Comparison of ENCODE assay signal across 8 mouse cellular contexts in the genomic region with DNA sequence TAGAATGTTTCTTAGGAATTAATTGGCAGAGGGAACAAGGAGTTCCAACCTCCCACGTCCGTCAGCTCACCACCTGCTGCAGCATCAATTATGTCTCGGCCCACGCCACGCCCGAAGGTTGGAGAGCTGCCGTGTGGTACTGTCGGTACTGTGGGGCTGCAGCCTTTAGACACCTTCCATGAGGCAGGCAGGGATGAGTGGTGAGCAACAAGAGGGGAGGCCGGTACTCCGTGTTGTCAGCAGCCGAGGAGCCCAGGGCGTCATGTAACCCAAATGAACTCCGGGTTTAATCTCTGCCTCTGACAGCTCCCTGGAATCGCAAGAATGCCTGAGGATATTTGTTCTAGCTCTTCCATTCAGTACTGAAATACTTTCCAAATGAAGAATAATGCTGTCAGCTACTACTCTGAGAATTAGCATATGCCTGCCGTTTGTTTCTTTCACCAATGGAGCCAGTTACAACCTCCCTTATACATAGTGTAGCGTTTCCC.
A peak's percentile ranks its signal among the peaks of the same experiment; 100 is the strongest.
DNase-seq lines count a peak whose midpoint lies in the region; ATAC-seq and TF ChIP-seq lines count a peak whose summit lies in the region.
"Had no signal": no experiment of that assay in that cellular context is flagged by ENCODE, and none has a peak within 500 bp of the region (broad histone marks: within the 10 kb centered on the region; RNA-seq: fewer than 3 reads in every experiment).

No protein-coding gene starts in this region.

- H3K27ac ChIP-seq in lung, postnatal 0 days (ENCODE audit: low read length), result no peak overlapping the region
- H3K27ac ChIP-seq in heart, embryonic 16.5 days (ENCODE audit: low read length), result no peak overlapping the region
- no peak overlapping the region for H3K27ac ChIP-seq in stomach, embryonic 14.5 days (ENCODE audit: low read length)
- no peak overlapping the region for H3K27ac ChIP-seq in intestine, postnatal 0 days (ENCODE audit: low read depth, low read length)
- H3K27ac ChIP-seq: limb, embryonic 12.5 days had no signal

- H3K4me3 ChIP-seq in lung, postnatal 0 days (ENCODE audit: low read depth, low read length), result no peak overlapping the region
- H3K4me3 ChIP-seq in lung, adult 2 months (replicated peaks; ENCODE audit: extremely low read depth, low read depth, low read length), result no peak overlapping the region
- no peak overlapping the region for H3K4me3 ChIP-seq in heart, embryonic 16.5 days (ENCODE audit: low read length)
- H3K4me3 ChIP-seq in stomach, embryonic 14.5 days (ENCODE audit: low read depth, low read length), result no peak overlapping the region
- no peak overlapping the region for H3K4me3 ChIP-seq in intestine, postnatal 0 days (ENCODE audit: low read depth, low read length)
- H3K4me3 ChIP-seq: limb, embryonic 12.5 days had no signal

- no peak overlapping the region for H3K4me2 ChIP-seq in lung, postnatal 0 days (replicated peaks; ENCODE audit: low read depth, low read length)
- peak overlapping the region; percentile 20; the same call in 1 of the 2 replicates for H3K4me2 ChIP-seq in heart, embryonic 16.5 days (ENCODE audit: low read depth, low read length)
- no peak overlapping the region for H3K4me2 ChIP-seq in stomach, embryonic 14.5 days (replicated peaks; ENCODE audit: low read depth, low read length)
- H3K4me2 ChIP-seq in intestine, postnatal 0 days (replicated peaks; ENCODE audit: low read depth), result no peak overlapping the region
- H3K4me2 ChIP-seq: limb, embryonic 12.5 days had no signal

- TF ChIP-seq EP300 in lung, postnatal 0 days (IDR thresholded peaks at IDR 0.05), result no peak

- H3K27me3 ChIP-seq in lung, postnatal 0 days (replicated peaks; ENCODE audit: insufficient read depth, low read length), result no peaks in the 10 kb centered on the region
- H3K27me3 ChIP-seq in heart, embryonic 16.5 days (ENCODE audit: control insufficient read depth, insufficient read depth, low read length), result no peaks in the 10 kb centered on the region
- H3K27me3 ChIP-seq in stomach, embryonic 14.5 days (ENCODE audit: control insufficient read depth, insufficient read depth, low read length), result no peaks in the 10 kb centered on the region
- no peaks in the 10 kb centered on the region for H3K27me3 ChIP-seq in intestine, postnatal 0 days (replicated peaks; ENCODE audit: control insufficient read depth, insufficient read depth, low read length)
- H3K27me3 ChIP-seq: limb, embryonic 12.5 days had no signal

- TF ChIP-seq POLR2A in lung, adult 2 months (IDR thresholded peaks at IDR 0.05; ENCODE audit: borderline replicate concordance, extremely low read depth, low read depth, low read length), result no peak

- no peak for ATAC-seq in lung, postnatal 0 days
- peak; percentile 63 for ATAC-seq in heart, embryonic 16.5 days (replicated peaks; ENCODE audit: extremely low read depth, insufficient read depth, low FRiP score)
- ATAC-seq in stomach, embryonic 14.5 days (ENCODE audit: insufficient number of reproducible peaks, insufficient read depth, low FRiP score, low read depth), result peak; percentile 23; the same call in 1 of the 2 replicates
- no peak for ATAC-seq in inflammation-experienced regulatory T-cells, adult 6 months
- ATAC-seq in intestine, postnatal 0 days, result no peak

- H3K9me3 ChIP-seq in lung, postnatal 0 days (ENCODE audit: low read length), result no peaks in the 10 kb centered on the region
- no peaks in the 10 kb centered on the region for H3K9me3 ChIP-seq in heart, embryonic 16.5 days (replicated peaks; ENCODE audit: control insufficient read depth, low read length)
- no peaks in the 10 kb centered on the region for H3K9me3 ChIP-seq in stomach, embryonic 14.5 days (ENCODE audit: control insufficient read depth, low read depth, low read length)
- no peaks in the 10 kb centered on the region for H3K9me3 ChIP-seq in intestine, postnatal 0 days (ENCODE audit: control insufficient read depth)
- H3K9me3 ChIP-seq: limb, embryonic 12.5 days had no signal

- no peak overlapping the region for H3K9ac ChIP-seq in lung, postnatal 0 days (replicated peaks; ENCODE audit: low read depth)
- H3K9ac ChIP-seq in heart, embryonic 16.5 days (ENCODE audit: low read length), result no peak overlapping the region
- no peak overlapping the region for H3K9ac ChIP-seq in stomach, embryonic 14.5 days (replicated peaks; ENCODE audit: low read depth, low read length)
- no peak overlapping the region for H3K9ac ChIP-seq in intestine, postnatal 0 days (ENCODE audit: low read depth, low read length)
- H3K9ac ChIP-seq: limb, embryonic 12.5 days had no signal

- DNase-seq in lung, postnatal 0 days (ENCODE audit: low spot score), result peak; percentile 11
- no peak for DNase-seq in lung, adult 2 months
- peak; percentile 77 to 85 for DNase-seq in layer of hippocampus, postnatal 36 days

- H3K4me1 ChIP-seq in lung, postnatal 0 days (ENCODE audit: insufficient read depth, low read depth, low read length), result no peaks in the 10 kb centered on the region; the same call in 1 of the 2 replicates
- no peaks in the 10 kb centered on the region for H3K4me1 ChIP-seq in lung, adult 2 months (ENCODE audit: control insufficient read depth, insufficient read depth, low read length)
- peaks cover 8% of the 10 kb centered on the region; the same call in 1 of the 2 replicates for H3K4me1 ChIP-seq in heart, embryonic 16.5 days (ENCODE audit: control insufficient read depth, insufficient read depth, low read length)
- no peaks in the 10 kb centered on the region for H3K4me1 ChIP-seq in stomach, embryonic 14.5 days (ENCODE audit: control insufficient read depth, insufficient read depth, low read length)
- H3K4me1 ChIP-seq in intestine, postnatal 0 days (replicated peaks; ENCODE audit: control insufficient read depth, insufficient read depth, low read length), result no peaks in the 10 kb centered on the region

- no peak for TF ChIP-seq CTCF in lung, postnatal 0 days (IDR thresholded peaks at IDR 0.05)
- TF ChIP-seq CTCF in lung, adult 2 months (IDR thresholded peaks at IDR 0.05; ENCODE audit: insufficient read depth, low read length), result no peak
- no peak for TF ChIP-seq CTCF in intestine, postnatal 0 days (IDR thresholded peaks at IDR 0.05; ENCODE audit: low read depth)

- 62% methylated on average over 16 of the region's 16 CpGs for WGBS in lung, postnatal 0 days
- whole genome bisulfite sequencing in lung, adult 2 months, result 68% methylated on average over 16 of the region's 16 CpGs
- WGBS in heart, embryonic 16.5 days, result 37% methylated on average over 16 of the region's 16 CpGs
- WGBS in stomach, embryonic 14.5 days, result 55% methylated on average over 16 of the region's 16 CpGs
- 64% methylated on average over 16 of the region's 16 CpGs for WGBS in intestine, postnatal 0 days

- no peaks in the 10 kb centered on the region for H3K36me3 ChIP-seq in lung, postnatal 0 days (ENCODE audit: insufficient read depth, low read length)
- no peaks in the 10 kb centered on the region for H3K36me3 ChIP-seq in heart, embryonic 16.5 days (ENCODE audit: control insufficient read depth, insufficient read depth)
- H3K36me3 ChIP-seq in stomach, embryonic 14.5 days (ENCODE audit: control insufficient read depth, insufficient read depth, low read length), result no peaks in the 10 kb centered on the region
- H3K36me3 ChIP-seq in intestine, postnatal 0 days (ENCODE audit: control insufficient read depth, insufficient read depth), result no peaks in the 10 kb centered on the region
- H3K36me3 ChIP-seq: limb, embryonic 12.5 days had no signal

Comparison
In these comparisons a context has a peak if more than half of its experiments do, and no peak if none do; other contexts are left out.
1. ATAC-seq: peak in heart, embryonic 16.5 days (single experiment) and stomach, embryonic 14.5 days (single experiment); none in lung, postnatal 0 days (single experiment), inflammation-experienced regulatory T-cells, adult 6 months (single experiment) and intestine, postnatal 0 days (single experiment).